Mouse (Mus musculus) CH12.LX (cell line): ENCODE measurements at regions not wholly inside any gene's neighbourhood (a gene's known extent, or its start where the extent isn't known, plus 50 kb on each side); places are given as distances from the start of the nearest gene placed in this dataset.

Experiments used
- DNase-seq: peaks from one replicate; pipeline ENCODE4 v3.0.0-alpha.2; 2013; ENCODE audit errors: extremely low read depth
- H3K27ac ChIP-seq: 2 replicates; pipeline ENCODE4 v1.5.1; 2012; ENCODE audit warnings: low read depth, mild to moderate bottlenecking, control low read depth, moderate library complexity; ENCODE audit not compliant: insufficient read depth
- H3K27me3 ChIP-seq: replicated peaks from 2 replicates; pipeline ENCODE3; 2012; ENCODE audit warnings: inconsistent platforms
- H3K36me3 ChIP-seq, 2 experiments: replicated peaks in 1 of 2; 2 replicates each; pipeline versions ENCODE3 to v1.6.1; 2012; ENCODE audit warnings: inconsistent platforms in 1 of 2, low read length in 1 of 2, mild to moderate bottlenecking in 1 of 2, mixed read lengths in 1 of 2, moderate library complexity in 1 of 2; ENCODE audit not compliant: control insufficient read depth in 1 of 2, insufficient read depth in 1 of 2
- H3K4me1 ChIP-seq, 2 experiments: 2 replicates each; pipeline ENCODE4 v1.6.1; 2012; ENCODE audit warnings: inconsistent platforms in 1 of 2, moderate library complexity in 1 of 2; ENCODE audit not compliant: insufficient read depth in 2 of 2, control insufficient read depth in 1 of 2
- H3K4me2 ChIP-seq: 2 replicates; pipeline ENCODE4 v1.6.1; 2012; ENCODE audit warnings: low read depth, mild to moderate bottlenecking, control low read depth; ENCODE audit not compliant: poor library complexity, insufficient read depth, severe bottlenecking
- H3K4me3 ChIP-seq, 3 experiments: fragments of 150-350 bp in 1 of 3; sonication (generic) in 1 of 3; replicated peaks in 1 of 3; 2 replicates each; pipeline versions ENCODE3 to v1.5.1; 2011 to 2012; ENCODE audit warnings: low read depth in 2 of 3, low read length in 2 of 3, mild to moderate bottlenecking in 2 of 3, moderate library complexity in 2 of 3, control low read depth in 1 of 3, improper control_type of control experiment in 1 of 3, inconsistent platforms in 1 of 3, mixed read lengths in 1 of 3; ENCODE audit not compliant: poor library complexity in 1 of 3
- H3K79me2 ChIP-seq: replicated peaks from 2 replicates; pipeline ENCODE4 v1.6.1; 2012; ENCODE audit warnings: mild to moderate bottlenecking, moderate library complexity; ENCODE audit not compliant: control insufficient read depth, poor library complexity, insufficient read depth, severe bottlenecking; ENCODE audit errors: extremely low read depth
- H3K9ac ChIP-seq: 2 replicates; pipeline ENCODE4 v1.6.1; 2012; ENCODE audit warnings: low read depth, mild to moderate bottlenecking, control low read depth, moderate library complexity; ENCODE audit not compliant: insufficient read depth
- H3K9me3 ChIP-seq: replicated peaks from 2 replicates; pipeline ENCODE3; 2012; ENCODE audit warnings: low read length, inconsistent platforms, mixed read lengths
- CHD1 ChIP-seq: IDR thresholded peaks from 2 replicates; pipeline ENCODE4 v1.6.1; 2012; ENCODE audit warnings: low read depth, low read length, improper control_type of control experiment, inconsistent platforms
- CHD2 ChIP-seq: IDR thresholded peaks from 2 replicates; pipeline ENCODE4 v1.6.1; 2011; ENCODE audit warnings: low read length, improper control_type of control experiment
- CTCF ChIP-seq, 2 experiments: IDR thresholded peaks in 1 of 2; conservative IDR thresholded peaks in 1 of 2; 2 replicates each; pipeline ENCODE4 v1.5.1; 2011 to 2012; ENCODE audit warnings: low read depth in 2 of 2, low read length in 2 of 2, improper control_type of control experiment in 1 of 2, inconsistent platforms in 1 of 2, mild to moderate bottlenecking in 1 of 2, moderate library complexity in 1 of 2
- E2F4 ChIP-seq: IDR thresholded peaks from 2 replicates; pipeline ENCODE4 v1.6.1; 2011; ENCODE audit warnings: low read depth, low read length, improper control_type of control experiment; ENCODE audit not compliant: insufficient replicate concordance
- EP300 ChIP-seq: IDR thresholded peaks from 2 replicates; pipeline ENCODE4 v1.6.1; 2011; ENCODE audit warnings: low read length, improper control_type of control experiment
- HCFC1 ChIP-seq: IDR thresholded peaks from 2 replicates; pipeline ENCODE4 v1.6.1; 2012; ENCODE audit warnings: low read depth, mild to moderate bottlenecking, inconsistent platforms, low read length, improper control_type of control experiment
- JUN ChIP-seq: IDR thresholded peaks from 2 replicates; pipeline ENCODE4 v1.6.1; 2011; ENCODE audit warnings: low read depth, mild to moderate bottlenecking, low read length, improper control_type of control experiment, moderate library complexity; ENCODE audit not compliant: insufficient read depth
- KAT2A ChIP-seq: IDR thresholded peaks from 2 replicates; pipeline ENCODE4 v1.6.1; 2012; ENCODE audit warnings: low read length, improper control_type of control experiment, inconsistent platforms; ENCODE audit not compliant: insufficient replicate concordance
- MAFK ChIP-seq: IDR thresholded peaks from 2 replicates; pipeline ENCODE4 v1.6.1; 2011; ENCODE audit warnings: low read length, improper control_type of control experiment; ENCODE audit not compliant: insufficient replicate concordance
- MAX ChIP-seq: IDR thresholded peaks from 2 replicates; pipeline ENCODE4 v1.6.1; 2011; ENCODE audit warnings: low read length, improper control_type of control experiment
- MAZ ChIP-seq: IDR thresholded peaks from 2 replicates; pipeline ENCODE4 v1.6.1; 2012; ENCODE audit warnings: low read depth, mild to moderate bottlenecking, inconsistent platforms, low read length, improper control_type of control experiment, moderate library complexity
- MEF2A ChIP-seq: IDR thresholded peaks from 2 replicates; pipeline ENCODE4 v1.6.1; 2014; ENCODE audit warnings: low read depth, mild to moderate bottlenecking, inconsistent platforms, low read length, improper control_type of control experiment, borderline replicate concordance
- MXI1 ChIP-seq: IDR thresholded peaks from 2 replicates; pipeline ENCODE4 v1.6.1; 2011; ENCODE audit warnings: mild to moderate bottlenecking, low read depth, low read length, improper control_type of control experiment
- NELFE ChIP-seq: IDR thresholded peaks from 2 replicates; pipeline ENCODE4 v1.6.1; 2011; ENCODE audit warnings: low read depth, low read length, improper control_type of control experiment
- POLR2A ChIP-seq: IDR thresholded peaks from 2 replicates; pipeline ENCODE4 v1.6.1; 2011; ENCODE audit warnings: low read depth, mild to moderate bottlenecking, improper control_type of control experiment, low read length
- POLR2AphosphoS2 ChIP-seq: IDR thresholded peaks from 2 replicates; pipeline ENCODE4 v1.6.1; 2011; ENCODE audit warnings: low read depth, low read length, improper control_type of control experiment
- RAD21 ChIP-seq: IDR thresholded peaks from 2 replicates; pipeline ENCODE4 v1.6.1; 2011; ENCODE audit warnings: low read depth, mild to moderate bottlenecking, low read length, improper control_type of control experiment, moderate library complexity
- RCOR1 ChIP-seq: conservative IDR thresholded peaks from 2 replicates; pipeline ENCODE4 v1.6.1; 2012; ENCODE audit warnings: low read depth, mild to moderate bottlenecking, inconsistent platforms, low read length, improper control_type of control experiment
- SIN3A ChIP-seq: IDR thresholded peaks from 2 replicates; pipeline ENCODE4 v1.6.1; 2012; ENCODE audit warnings: low read length, improper control_type of control experiment, inconsistent platforms
- SMC3 ChIP-seq: IDR thresholded peaks from 2 replicates; pipeline ENCODE4 v1.6.1; 2011; ENCODE audit warnings: low read depth, low read length, improper control_type of control experiment
- TBP ChIP-seq: conservative IDR thresholded peaks from 2 replicates; pipeline ENCODE4 v1.6.1; 2011; ENCODE audit warnings: low read depth, low read length, improper control_type of control experiment
- USF1 ChIP-seq: IDR thresholded peaks from 2 replicates; pipeline ENCODE4 v1.6.1; 2014; ENCODE audit warnings: low read depth, mild to moderate bottlenecking, inconsistent platforms, low read length, improper control_type of control experiment
- ZC3H11A ChIP-seq: IDR thresholded peaks from 2 replicates; pipeline ENCODE4 v1.6.1; 2012; ENCODE audit warnings: low read depth, mild to moderate bottlenecking, inconsistent platforms, low read length, improper control_type of control experiment
- ZNF384 ChIP-seq: IDR thresholded peaks from 2 replicates; pipeline ENCODE4 v1.6.1; 2012; ENCODE audit warnings: low read depth, low read length, improper control_type of control experiment, inconsistent platforms
- dilution Hi-C: fragments of 300-500 bp; cut with MboI; formaldehyde crosslinking; loops from 2 replicates; pipeline ENCODE4 v1.14.3; 2020; ENCODE audit warnings: low sequenced_read_pairs; ENCODE audit not compliant: extremely low pct_unique_long_range_greater_than_20kb, extremely low pct_ligation_motif_present
- in situ Hi-C: fragments of 300-500 bp; cut with MboI; formaldehyde crosslinking; loops from 3 replicates; pipeline ENCODE4 v1.14.3; 2019; ENCODE audit warnings: low sequenced_read_pairs, low pct_ligation_motif_present, low pct_unique_long_range_greater_than_20kb, mixed read lengths

DNA sequence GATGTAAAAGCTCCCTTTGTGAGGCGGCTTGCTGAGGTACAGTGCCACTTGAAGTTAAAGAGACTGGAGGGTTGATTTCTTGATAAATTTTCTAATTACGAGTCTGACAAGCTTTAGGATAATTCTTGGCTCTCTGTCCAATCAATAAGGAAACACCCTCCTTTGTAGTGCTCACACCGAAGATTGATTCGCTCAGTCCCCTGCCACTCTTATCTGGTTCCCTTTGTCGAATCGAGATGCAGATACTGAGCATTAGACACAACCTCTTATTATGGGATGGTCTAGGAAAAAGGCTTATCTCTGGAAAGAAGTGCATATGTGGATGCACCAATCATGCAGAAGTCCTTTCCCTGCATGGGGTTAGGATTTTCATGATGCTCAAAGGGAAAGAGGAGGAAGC, 261.5 kb upstream of the Cntnap4 start:
- DNase-seq: no peak
- dilution Hi-C loops (no loop called here), in situ Hi-C loops (no loop called here)
- Histone ChIP-seq H3K9ac (no peak overlapping the region), H3K9me3 (peaks cover 31% of the 10 kb centered on the region), H3K79me2 (no peaks in the 10 kb centered on the region), H3K4me3 (no peak overlapping the region), H3K36me3 (no peaks in the 10 kb centered on the region), H3K4me2 (no peak overlapping the region), H3K27ac (no peak overlapping the region), H3K4me1 (no peaks in the 10 kb centered on the region), H3K27me3 (no peaks in the 10 kb centered on the region)
- no peak for TF ChIP-seq USF1
- TF ChIP-seq CHD1: no peak
- no peak for TF ChIP-seq CTCF (conservative IDR thresholded peaks at IDR 0.05 in 1 of 2, IDR thresholded peaks at IDR 0.05 in 1 of 2; ENCODE audit: low read depth in 2 of 2, low read length in 2 of 2)
- TF ChIP-seq SMC3: no peak
- no peak for TF ChIP-seq NELFE
- TF ChIP-seq HCFC1: no peak
- no peak for TF ChIP-seq MEF2A
- TF ChIP-seq E2F4: no peak
- TF ChIP-seq MXI1: no peak
- no peak for TF ChIP-seq SIN3A
- no peak for TF ChIP-seq RCOR1
- TF ChIP-seq ZC3H11A: no peak
- TF ChIP-seq POLR2AphosphoS2: no peak
- TF ChIP-seq RAD21: no peak
- TF ChIP-seq TBP: no peak
- TF ChIP-seq EP300: no peak

DNA sequence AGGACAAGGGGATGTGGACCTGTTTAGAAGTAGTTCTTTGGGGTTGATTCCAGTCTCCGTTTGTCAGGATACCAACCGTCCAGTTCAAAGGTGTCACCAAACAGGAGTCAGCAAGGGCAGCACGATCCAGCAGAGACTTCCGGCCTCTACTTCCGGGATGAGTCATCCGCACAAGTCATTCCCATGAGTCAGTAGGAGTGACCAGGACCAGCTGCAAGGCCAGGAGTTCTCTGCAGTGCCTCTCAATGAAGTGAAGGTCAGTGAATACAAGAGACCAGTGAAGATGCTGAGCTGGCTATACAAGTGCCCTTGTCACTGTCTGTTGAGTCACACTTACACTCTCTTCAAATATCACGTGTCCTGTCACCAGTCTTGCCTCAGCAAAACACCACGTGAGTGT, 272.8 kb upstream of the Cntnap4 start:
- H3K9me3 ChIP-seq: peaks cover 70% of the 10 kb centered on the region
- in situ Hi-C loops: no loop called here
- no peaks in the 10 kb centered on the region for H3K27me3 ChIP-seq
- dilution Hi-C loops: no loop called here
- H3K4me1 ChIP-seq: no peaks in the 10 kb centered on the region
- no peak for DNase-seq
- no peak overlapping the region for H3K4me3 ChIP-seq
- H3K9ac ChIP-seq: no peak overlapping the region
- H3K36me3 ChIP-seq: no peaks in the 10 kb centered on the region
- H3K79me2 ChIP-seq: no peaks in the 10 kb centered on the region
- no peak for TF ChIP-seq ZNF384
- TF ChIP-seq NELFE: no peak
- TF ChIP-seq MAFK: no peak
- no peak for TF ChIP-seq MEF2A
- TF ChIP-seq TBP: no peak
- no peak for TF ChIP-seq MAZ
- TF ChIP-seq CHD1: no peak
- no peak for TF ChIP-seq MAX
- TF ChIP-seq POLR2A: no peak
- no peak for TF ChIP-seq CHD2
- TF ChIP-seq KAT2A: no peak
- no peak for TF ChIP-seq RAD21
- no peak for TF ChIP-seq JUN
- no peak for TF ChIP-seq EP300
- no peak for TF ChIP-seq SMC3
- no peak overlapping the region for H3K4me2 ChIP-seq
- H3K27ac ChIP-seq: no peak overlapping the region
